Mouse (Mus musculus) ES-Bruce4 (cell line): Measurements from ENCODE around the gene Atp6v0a4. TPM values are rescaled to one million over a fixed set of nuclear protein-coding genes. Genes with fewer than 3 reads are reported as not detected.

Experiments
- H3K27ac ChIP-seq: 2 replicates; pipeline ENCODE4 v1.5.1; 2012; ENCODE audit warnings: low read length, inconsistent platforms; ENCODE audit not compliant: insufficient read depth
- H3K27me3 ChIP-seq: 2 replicates; pipeline ENCODE4 v1.6.1; 2012; ENCODE audit warnings: mild to moderate bottlenecking, low read length, inconsistent platforms; ENCODE audit not compliant: control insufficient read depth, poor library complexity, insufficient read depth, severe bottlenecking
- H3K36me3 ChIP-seq: 2 replicates; pipeline ENCODE4 v1.6.1; 2012; ENCODE audit warnings: inconsistent platforms, mild to moderate bottlenecking, low read length, moderate library complexity; ENCODE audit not compliant: control insufficient read depth, poor library complexity, insufficient read depth, severe bottlenecking
- H3K4me1 ChIP-seq: one replicate; pipeline ENCODE4 v1.8.1; 2011; ENCODE audit warnings: low read length; ENCODE audit not compliant: control insufficient read depth, insufficient read depth
- H3K4me3 ChIP-seq: 2 replicates; pipeline ENCODE4 v1.5.1; 2011; ENCODE audit warnings: low read depth, mild to moderate bottlenecking, low read length
- H3K9ac ChIP-seq: 2 replicates; pipeline ENCODE4 v1.6.1; 2012; ENCODE audit warnings: low read depth, mild to moderate bottlenecking, inconsistent platforms; ENCODE audit not compliant: poor library complexity, severe bottlenecking
- H3K9me3 ChIP-seq: replicated peaks from 2 replicates; pipeline ENCODE4 v1.6.1; 2012; ENCODE audit warnings: mild to moderate bottlenecking, low read length, inconsistent platforms; ENCODE audit not compliant: control insufficient read depth, poor library complexity, insufficient read depth, severe bottlenecking
- CTCF ChIP-seq: IDR thresholded peaks from one replicate; pipeline ENCODE4 v1.8.1; 2011; ENCODE audit warnings: low read depth, low read length
- EP300 ChIP-seq: IDR thresholded peaks from 2 replicates; pipeline ENCODE4 v1.6.1; 2011; ENCODE audit warnings: low read depth, low read length; ENCODE audit not compliant: insufficient read depth
- POLR2A ChIP-seq: IDR thresholded peaks from one replicate; pipeline ENCODE4 v1.8.1; 2011; ENCODE audit warnings: low read length; ENCODE audit not compliant: insufficient read depth
- polyA plus RNA-seq: library from polyadenylated mRNA; stranded (reverse); fragments of >200 nt; gene quantifications from 2 replicates; pipeline ENCODE4 v1.2.4, GENCODE M21; 2011; ENCODE audit warnings: low read depth; ENCODE audit not compliant: missing spikeins, insufficient read depth, insufficient read length

Atp6v0a4 gene
- polyA plus RNA-seq, 1 experiment = 6.1 TPM

- H3K4me3 ChIP-seq = no peak overlapping the region
- no peaks in the 10 kb centered on the region for H3K4me1 ChIP-seq
- H3K9ac ChIP-seq = no peak overlapping the region
- H3K9me3 ChIP-seq = peaks cover 11% of the 10 kb centered on the region
- TF ChIP-seq CTCF (no peak), POLR2A (no peak)
- no peak overlapping the region for H3K27ac ChIP-seq
- no peaks in the 10 kb centered on the region for H3K36me3 ChIP-seq
- no peaks in the 10 kb centered on the region for H3K27me3 ChIP-seq
These were observed 1.6 kb downstream of the Atp6v0a4 start for GRCm38 (mm10) chr6:38122791-38123190.

GRCm38 (mm10) chr6:38121843-38122242 is 2.5 kb downstream of the Atp6v0a4 start:
- TF ChIP-seq CTCF = no peak
- no peak for TF ChIP-seq POLR2A
- no peak for TF ChIP-seq EP300
- Histone ChIP-seq H3K4me3 (no peak overlapping the region), H3K36me3 (no peaks in the 10 kb centered on the region), H3K27ac (no peak overlapping the region), H3K4me1 (no peaks in the 10 kb centered on the region), H3K9me3 (peaks cover 11% of the 10 kb centered on the region), H3K9ac (no peak overlapping the region), H3K27me3 (no peaks in the 10 kb centered on the region)

DNA sequence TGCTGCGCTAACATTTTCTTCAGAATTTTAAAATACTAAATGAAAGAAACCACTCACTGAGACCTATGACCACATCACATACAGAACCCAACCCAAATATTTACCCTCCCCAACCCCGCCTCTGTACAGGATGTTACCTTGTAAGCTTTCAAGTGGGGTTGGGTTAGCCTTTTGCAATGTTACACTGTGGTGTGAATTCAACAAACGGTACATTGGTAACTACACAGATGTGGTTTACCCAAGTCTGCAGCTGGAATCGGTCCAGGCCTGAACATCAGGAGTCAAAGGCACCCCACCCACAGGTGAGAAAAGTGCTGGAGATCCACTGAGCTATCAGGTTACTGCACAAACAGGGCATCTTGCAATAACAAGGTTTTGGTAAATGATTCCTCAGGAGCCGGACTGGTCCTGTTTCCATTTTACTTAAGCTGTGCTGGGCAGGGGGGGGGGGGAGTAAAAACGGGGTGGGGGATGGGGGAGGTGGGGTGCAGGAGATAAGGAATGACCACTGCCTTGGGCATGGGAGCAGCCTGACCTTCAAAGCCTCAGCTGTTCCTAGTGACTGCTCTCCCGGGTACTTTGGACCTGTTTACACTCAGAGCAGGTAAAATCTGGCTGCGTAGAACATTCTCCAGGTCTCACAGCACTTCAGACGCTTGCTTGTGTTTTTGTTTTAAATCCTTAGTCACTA is 3.6 kb downstream of the Atp6v0a4 start:
- H3K27ac ChIP-seq = no peak overlapping the region

DNA sequence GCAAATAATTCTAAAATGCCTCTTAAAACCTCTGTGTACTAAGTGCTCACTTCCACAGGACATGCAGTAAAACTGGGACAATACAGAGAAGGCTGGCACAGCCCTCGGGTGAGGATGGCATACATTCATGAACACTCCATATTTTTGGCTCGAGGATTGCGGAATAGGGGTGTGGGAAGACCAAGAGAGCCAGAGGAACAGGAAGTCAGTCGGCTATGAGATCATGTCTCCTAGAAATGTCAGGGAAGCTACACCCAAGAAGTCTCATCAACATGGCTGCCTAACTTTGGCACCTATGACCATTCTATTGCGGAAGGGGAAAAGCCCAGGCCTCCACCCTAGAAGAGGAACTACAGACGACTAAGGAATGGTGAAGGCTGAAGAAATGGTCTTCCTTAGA is 6.0 kb downstream of the Atp6v0a4 start:
- TF ChIP-seq CTCF (no peak), EP300 (no peak)
- Histone ChIP-seq H3K9ac (no peak overlapping the region), H3K27me3 (no peaks in the 10 kb centered on the region), H3K27ac (no peak overlapping the region), H3K9me3 (peaks cover 8% of the 10 kb centered on the region), H3K4me3 (no peak overlapping the region), H3K36me3 (no peaks in the 10 kb centered on the region), H3K4me1 (no peaks in the 10 kb centered on the region)

More for the DNA sequence above, 3.6 kb downstream of the Atp6v0a4 start:
- H3K9ac ChIP-seq = no peak overlapping the region
- H3K36me3 ChIP-seq = no peaks in the 10 kb centered on the region
- peaks cover 11% of the 10 kb centered on the region for H3K9me3 ChIP-seq
- H3K4me3 ChIP-seq = no peak overlapping the region
- TF ChIP-seq EP300 (no peak), POLR2A (no peak), CTCF (no peak)
- H3K27me3 ChIP-seq = no peaks in the 10 kb centered on the region
- H3K4me1 ChIP-seq = no peaks in the 10 kb centered on the region

GRCm38 (mm10) chr6:38116107-38116770 is 8.1 kb downstream of the Atp6v0a4 start:
- Histone ChIP-seq H3K27ac (no peak overlapping the region), H3K9me3 (peaks cover 8% of the 10 kb centered on the region), H3K27me3 (no peaks in the 10 kb centered on the region), H3K9ac (no peak overlapping the region), H3K4me3 (no peak overlapping the region), H3K36me3 (no peaks in the 10 kb centered on the region), H3K4me1 (no peaks in the 10 kb centered on the region)
- TF ChIP-seq POLR2A (no peak), CTCF (no peak), EP300 (no peak)

GRCm38 (mm10) chr6:38110859-38111258 is 13.5 kb downstream of the Atp6v0a4 start:
- Histone ChIP-seq H3K4me1 (no peaks in the 10 kb centered on the region), H3K36me3 (no peaks in the 10 kb centered on the region), H3K27me3 (no peaks in the 10 kb centered on the region), H3K27ac (no peak overlapping the region), H3K9me3 (no peaks in the 10 kb centered on the region), H3K9ac (no peak overlapping the region), H3K4me3 (no peak overlapping the region)
- TF ChIP-seq POLR2A (no peak), CTCF (no peak), EP300 (no peak)
